Mouse (Mus musculus) heart, adult 2 months (tissue): ENCODE data around the gene Actn4. TPM values are rescaled to one million over a fixed set of nuclear protein-coding genes. Genes with fewer than 3 reads are reported as not detected.

Source experiments
- DNase-seq, 2 experiments: peaks; one replicate each; pipeline ENCODE4 v3.0.0; 2021
- H3K27ac ChIP-seq: fragments of 200-600 bp; 2 replicates; pipeline ENCODE4 v1.8.1; 2022
- H3K27me3 ChIP-seq: fragments of 200-500 bp; 2 replicates; pipeline ENCODE4 v1.6.1; 2012; ENCODE audit warnings: mild to moderate bottlenecking, low read length, inconsistent platforms, mixed read lengths; ENCODE audit not compliant: control insufficient read depth, insufficient read depth
- H3K36me3 ChIP-seq: fragments of 200-500 bp; 2 replicates; pipeline ENCODE4 v1.6.1; 2012; ENCODE audit warnings: low read length, inconsistent platforms; ENCODE audit not compliant: control insufficient read depth, insufficient read depth
- H3K4me1 ChIP-seq: fragments of 200-500 bp; 2 replicates; pipeline ENCODE4 v1.6.1; 2011; ENCODE audit warnings: low read length; ENCODE audit not compliant: control insufficient read depth, insufficient read depth
- H3K4me3 ChIP-seq: fragments of 200-600 bp; 2 replicates; pipeline ENCODE4 v1.8.1; 2022
- H3K79me2 ChIP-seq: fragments of 200-500 bp; replicated peaks from 2 replicates; pipeline ENCODE4 v1.6.1; 2012; ENCODE audit warnings: mild to moderate bottlenecking, inconsistent platforms, low read length, moderate library complexity, mixed read lengths; ENCODE audit not compliant: control insufficient read depth, insufficient read depth
- H3K9ac ChIP-seq: fragments of 200-500 bp; 2 replicates; pipeline ENCODE4 v1.6.1; 2012; ENCODE audit warnings: low read depth, mild to moderate bottlenecking, control low read depth, inconsistent platforms, low read length, mixed read lengths
- CTCF ChIP-seq: fragments of 200-600 bp; IDR thresholded peaks from 2 replicates; pipeline ENCODE4 v1.8.1; 2022; ENCODE audit warnings: antibody characterized with exemption, mild to moderate bottlenecking, moderate library complexity
- EP300 ChIP-seq: fragments of 200-500 bp; IDR thresholded peaks from 2 replicates; pipeline ENCODE4 v1.6.1; 2011; ENCODE audit warnings: low read depth, low read length, control low read depth; ENCODE audit not compliant: insufficient read depth
- POLR2A ChIP-seq: fragments of 200-500 bp; IDR thresholded peaks from 2 replicates; pipeline ENCODE4 v1.6.1; 2011; ENCODE audit warnings: mild to moderate bottlenecking, low read depth, low read length, control low read depth; ENCODE audit not compliant: insufficient read depth
- WGBS: fragments of 180-500 bp; shearing (Covaris S2); methylation state at CpG from one replicate; pipeline ENCODE4 v1.1.7; 2018; 5-methylcytosine and 5-hydroxymethylcytosine counted together
- intact Hi-C: fragments of 180-260 bp; cut with DNase I; formaldehyde crosslinking; loops from one replicate; pipeline ENCODE4 v1.15.1; 2025
- polyA plus RNA-seq: library from polyadenylated mRNA; depleted of rRNA; stranded (reverse); fragments of >200 nt; gene quantifications from 2 replicates; pipeline ENCODE4 v1.2.3, GENCODE M21; 2012
- total RNA-seq, 2 experiments: library from RNA; stranded (reverse); gene quantifications; 2 replicates each; pipeline ENCODE4 v1.2.3; 2021

Actn4 gene
- total and polyA plus RNA-seq, 3 experiments: 66.1 to 123 (median 85.7) TPM

- intact Hi-C loops: no loop called here
Observed at GRCm38 (mm10) chr7:28950346-28951037, 11.6 kb downstream of the Actn4 start.

GRCm38 (mm10) chr7:28949298-28949697 lies 12.8 kb downstream of the Actn4 start:
- DNase-seq: no peak
- peaks cover 62% of the 10 kb centered on the region for H3K36me3 ChIP-seq
- H3K4me1 ChIP-seq: peaks cover 56% of the 10 kb centered on the region
- 0 out of 2 replicates have a peak overlapping the region, but pooled peaks have one; percentile 34 for H3K9ac ChIP-seq
- H3K4me3 ChIP-seq: no peak overlapping the region
- H3K27ac ChIP-seq: peak overlapping the region; percentile 91
- 29% methylated on average over 2 of the region's 2 CpGs for WGBS
- intact Hi-C loops: no loop called here
- TF ChIP-seq POLR2A (no peak), EP300 (no peak), CTCF (no peak)
- H3K79me2 ChIP-seq: peaks cover 11% of the 10 kb centered on the region
- no peaks in the 10 kb centered on the region for H3K27me3 ChIP-seq

More at GRCm38 (mm10) chr7:28950346-28951037, 11.6 kb downstream of the Actn4 start:
- no peaks in the 10 kb centered on the region for H3K27me3 ChIP-seq
- 82% methylated on average over 10 of the region's 10 CpGs for WGBS
- H3K4me3 ChIP-seq: no peak overlapping the region
- peaks cover 69% of the 10 kb centered on the region for H3K36me3 ChIP-seq
- H3K4me1 ChIP-seq: peaks cover 55% of the 10 kb centered on the region
- no peak for DNase-seq
- no peak overlapping the region for H3K9ac ChIP-seq
- H3K27ac ChIP-seq: no peak overlapping the region; the same call in 1 of the 2 replicates
- peaks cover 15% of the 10 kb centered on the region for H3K79me2 ChIP-seq
- TF ChIP-seq EP300 (no peak), CTCF (no peak), POLR2A (no peak)

- H3K36me3 ChIP-seq: peaks cover 62% of the 10 kb centered on the region
- peaks cover 9% of the 10 kb centered on the region for H3K79me2 ChIP-seq
- no peaks in the 10 kb centered on the region for H3K27me3 ChIP-seq
- peak overlapping the region; percentile 91 for H3K27ac ChIP-seq
- TF ChIP-seq POLR2A (no peak), EP300 (no peak), CTCF (no peak)
- intact Hi-C loops: no loop called here
- no peak for DNase-seq
- no peak overlapping the region for H3K4me3 ChIP-seq
- no peak overlapping the region; the same call in 1 of the 2 replicates for H3K9ac ChIP-seq
- peaks cover 55% of the 10 kb centered on the region for H3K4me1 ChIP-seq
- WGBS: 87% methylated on average over 7 of the region's 7 CpGs
Observed at GRCm38 (mm10) chr7:28948746-28949145, 13.4 kb downstream of the Actn4 start.

GRCm38 (mm10) chr7:28946271-28946610 lies 15.9 kb downstream of the Actn4 start:
- Histone ChIP-seq H3K79me2 (peaks cover 2% of the 10 kb centered on the region; the same call in 1 of the 2 replicates), H3K4me1 (peaks cover 51% of the 10 kb centered on the region), H3K4me3 (no peak overlapping the region), H3K36me3 (peaks cover 59% of the 10 kb centered on the region), H3K27me3 (no peaks in the 10 kb centered on the region), H3K27ac (peak overlapping the region; percentile 91), H3K9ac (0 out of 2 replicates have a peak overlapping the region, but pooled peaks have one; percentile 1)
- 12% methylated on average over 1 of the region's 1 CpGs for WGBS
- 0 out of 2 replicates have a peak, but pooled peaks have one; percentile 1 for TF ChIP-seq POLR2A
- no peak for TF ChIP-seq CTCF
- no peak for TF ChIP-seq EP300
- no peak for DNase-seq
- intact Hi-C loops: no loop called here

- Histone ChIP-seq H3K27ac (peak overlapping the region; percentile 91), H3K4me3 (no peak overlapping the region), H3K9ac (peak overlapping the region; percentile 28; the same call in 1 of the 2 replicates), H3K4me1 (peaks cover 54% of the 10 kb centered on the region), H3K79me2 (peaks cover 2% of the 10 kb centered on the region; the same call in 1 of the 2 replicates), H3K27me3 (no peaks in the 10 kb centered on the region), H3K36me3 (peaks cover 58% of the 10 kb centered on the region)
- peak in 1 of 2 experiments; percentile 42 for DNase-seq
- 18% methylated on average over 10 of the region's 10 CpGs for WGBS
- intact Hi-C loops: no loop called here
- no peak for TF ChIP-seq EP300
- 0 out of 2 replicates have a peak, but pooled peaks have one; percentile 5 for TF ChIP-seq POLR2A
- no peak for TF ChIP-seq CTCF
Observed at GRCm38 (mm10) chr7:28945416-28946270, 16.5 kb downstream of the Actn4 start.
